Mouse (Mus musculus) thymus, adult 2 months (tissue): ENCODE measurements around the gene Zfp534.
"Not testable (repeated sequence)": the region's sequence is repeated elsewhere in the genome, so short reads cannot be mapped to it uniquely, and the experiment has no call there.

ENCODE experiments used
- CTCF ChIP-seq: fragments of 200-500 bp; IDR thresholded peaks from 2 replicates; pipeline ENCODE4 v1.5.1; 2012; ENCODE audit warnings: mild to moderate bottlenecking, control low read depth, low read length, moderate library complexity, borderline replicate concordance; ENCODE audit not compliant: control insufficient read depth, poor library complexity, insufficient read depth; ENCODE audit errors: extremely low read depth
- POLR2A ChIP-seq: fragments of 200-500 bp; IDR thresholded peaks from 2 replicates; pipeline ENCODE4 v1.6.1; 2012; ENCODE audit warnings: mild to moderate bottlenecking, low read length, control low read depth, moderate library complexity; ENCODE audit not compliant: control insufficient read depth, poor library complexity, insufficient read depth; ENCODE audit errors: extremely low read depth

- TF ChIP-seq POLR2A, CTCF: not testable (repeated sequence)
Observed at GRCm38 (mm10) chr4:147655245-147655644, 47.1 kb downstream of the Zfp534 start.
